Mouse (Mus musculus) liver, embryonic 11.5 days (tissue): ENCODE data around the gene Mpc1. TPM values are rescaled to one million over a fixed set of nuclear protein-coding genes. Genes with fewer than 3 reads are reported as not detected.
A peak's percentile ranks its signal among the peaks of the same experiment; 100 is the strongest.

ENCODE experiments used
- ATAC-seq: fragments of 200-750 bp; cut with Nextera tagmentation; replicated peaks from 2 replicates; pipeline ENCODE4 v1.8.0; 2017; ENCODE audit warnings: moderate number of reproducible peaks, mild to moderate bottlenecking, moderate TSS enrichment, moderate library complexity; ENCODE audit not compliant: low FRiP score
- DNase-seq: peaks from one replicate; pipeline ENCODE4 v3.0.0-alpha.2; 2017; ENCODE audit warnings: low spot score
- H3K27ac ChIP-seq: fragments of 300-500 bp; sonication (generic); 2 replicates; pipeline ENCODE4 v1.5.1; 2014; ENCODE audit warnings: mild to moderate bottlenecking, low read depth, low read length, control low read depth
- H3K27me3 ChIP-seq: fragments of 300-500 bp; sonication (generic); replicated peaks from 2 replicates; pipeline ENCODE4 v1.6.1; 2014; ENCODE audit warnings: low read length, mixed read lengths; ENCODE audit not compliant: control insufficient read depth, insufficient read depth
- H3K36me3 ChIP-seq: fragments of 300-500 bp; sonication (generic); 2 replicates; pipeline ENCODE4 v1.6.1; 2014; ENCODE audit warnings: mild to moderate bottlenecking, low read length, moderate library complexity, mixed read lengths; ENCODE audit not compliant: control insufficient read depth, insufficient read depth
- H3K4me1 ChIP-seq: fragments of 300-500 bp; sonication (generic); replicated peaks from 2 replicates; pipeline ENCODE4 v1.6.1; 2014; ENCODE audit warnings: low read length, mixed read lengths; ENCODE audit not compliant: control insufficient read depth, insufficient read depth
- H3K4me2 ChIP-seq: fragments of 300-500 bp; sonication (generic); 2 replicates; pipeline ENCODE4 v1.6.1; 2014; ENCODE audit warnings: mild to moderate bottlenecking, control low read depth, moderate library complexity
- H3K4me3 ChIP-seq: fragments of 300-500 bp; sonication (generic); 2 replicates; pipeline ENCODE4 v1.5.1; 2014; ENCODE audit warnings: low read depth, low read length, control low read depth
- H3K9ac ChIP-seq: fragments of 300-500 bp; sonication (generic); 2 replicates; pipeline ENCODE4 v1.6.1; 2014; ENCODE audit warnings: low read depth, low read length, control low read depth
- H3K9me3 ChIP-seq: fragments of 300-500 bp; sonication (generic); 2 replicates; pipeline ENCODE4 v1.6.1; 2016; ENCODE audit warnings: low read length, inconsistent platforms, mixed read lengths; ENCODE audit not compliant: control insufficient read depth
- WGBS: fragments of 180-500 bp; shearing (Covaris S2); extraction: QIAGEN DNeasy Blood & Tissue Kit; methylation state at CpG from one replicate; pipeline ENCODE4 v1.1.7; 2014; 5-methylcytosine and 5-hydroxymethylcytosine counted together
- polyA plus RNA-seq: library from polyadenylated mRNA; unstranded; fragments of >200 nt; fragmentation: Nextera tagmentation; extraction: Ambion mirVana; gene quantifications from 2 replicates; pipeline ENCODE4 v1.2.1, GENCODE M21; 2014

The Mpc1 gene
- polyA plus RNA-seq, 1 experiment from 2014 or later: 123 TPM

GRCm38 (mm10) chr17:8301515-8301914 is 18.8 kb downstream of the Mpc1 start:
- Histone ChIP-seq H3K4me2 (no peak overlapping the region), H3K4me3 (no peak overlapping the region), H3K27me3 (no peaks in the 10 kb centered on the region; the same call in 1 of the 2 replicates), H3K27ac (no peak overlapping the region), H3K9ac (no peak overlapping the region), H3K36me3 (no peaks in the 10 kb centered on the region), H3K9me3 (no peaks in the 10 kb centered on the region), H3K4me1 (no peaks in the 10 kb centered on the region)
- DNase-seq (no peak), ATAC-seq (no peak)
- 79% methylated on average over 4 of the region's 4 CpGs for WGBS

GRCm38 (mm10) chr17:8302772-8303438 is 20.2 kb downstream of the Mpc1 start:
- H3K27me3 ChIP-seq: no peaks in the 10 kb centered on the region
- H3K4me3 ChIP-seq: no peak overlapping the region
- H3K9ac ChIP-seq: no peak overlapping the region
- no peak overlapping the region for H3K4me2 ChIP-seq
- DNase-seq (no peak), ATAC-seq (no peak)
- no peaks in the 10 kb centered on the region for H3K9me3 ChIP-seq
- H3K27ac ChIP-seq: no peak overlapping the region
- H3K36me3 ChIP-seq: no peaks in the 10 kb centered on the region
- H3K4me1 ChIP-seq: no peaks in the 10 kb centered on the region
- 68% methylated on average over 7 of the region's 7 CpGs for WGBS

- 70% methylated on average over 5 of the region's 5 CpGs for WGBS
- Histone ChIP-seq H3K27me3 (no peaks in the 10 kb centered on the region), H3K4me1 (no peaks in the 10 kb centered on the region), H3K36me3 (no peaks in the 10 kb centered on the region), H3K27ac (no peak overlapping the region), H3K4me2 (no peak overlapping the region), H3K9ac (no peak overlapping the region), H3K9me3 (no peaks in the 10 kb centered on the region), H3K4me3 (no peak overlapping the region)
- ATAC-seq (no peak), DNase-seq (no peak)
These were observed 21.0 kb downstream of the Mpc1 start for GRCm38 (mm10) chr17:8303671-8304070.

GRCm38 (mm10) chr17:8305801-8306200 is 23.1 kb downstream of the Mpc1 start:
- DNase-seq (no peak), ATAC-seq (no peak)
- H3K27ac ChIP-seq: no peak overlapping the region
- no peak overlapping the region for H3K9ac ChIP-seq
- H3K9me3 ChIP-seq: no peaks in the 10 kb centered on the region
- H3K36me3 ChIP-seq: no peaks in the 10 kb centered on the region
- H3K27me3 ChIP-seq: no peaks in the 10 kb centered on the region
- no peaks in the 10 kb centered on the region for H3K4me1 ChIP-seq
- H3K4me2 ChIP-seq: no peak overlapping the region
- H3K4me3 ChIP-seq: no peak overlapping the region
- 48% methylated on average over 3 of the region's 3 CpGs for WGBS

- H3K9me3 ChIP-seq: no peaks in the 10 kb centered on the region
- H3K36me3 ChIP-seq: 0 out of 2 replicates have a peak, but pooled peaks cover 2% of the 10 kb centered on the region
- ATAC-seq: peak; percentile 97
- WGBS: under 1% methylated on average over 47 of the region's 54 CpGs
- H3K27ac ChIP-seq: peak within 1 kb of the TSS; percentile 44; the same call in 1 of the 2 replicates
- DNase-seq: peak; percentile 93
- peak within 1 kb of the TSS; percentile 78 for H3K4me3 ChIP-seq
- H3K4me2 ChIP-seq: peak within 1 kb of the TSS; percentile 73
- peaks cover 12% of the 10 kb centered on the region for H3K4me1 ChIP-seq
- no peaks in the 10 kb centered on the region for H3K27me3 ChIP-seq
- peak within 1 kb of the TSS; percentile 77 for H3K9ac ChIP-seq
These were observed 28.3 kb downstream of the Mpc1 start, which contains the start of gene Sft2d1 for GRCm38 (mm10) chr17:8310838-8311614. Sft2d1 (plus strand) TSS chr17:8311102.

- peak overlapping the region; percentile 77 for H3K9ac ChIP-seq
- peak overlapping the region; percentile 73 for H3K4me2 ChIP-seq
- peak overlapping the region; percentile 78 for H3K4me3 ChIP-seq
- no peaks in the 10 kb centered on the region for H3K27me3 ChIP-seq
- H3K27ac ChIP-seq: no peak overlapping the region
- no peaks in the 10 kb centered on the region for H3K9me3 ChIP-seq
- peaks cover 12% of the 10 kb centered on the region for H3K4me1 ChIP-seq
- H3K36me3 ChIP-seq: 0 out of 2 replicates have a peak, but pooled peaks cover 2% of the 10 kb centered on the region
- ATAC-seq (no peak), DNase-seq (no peak)
- 40% methylated on average over 3 of the region's 3 CpGs for WGBS
These were observed 29.0 kb downstream of the Mpc1 start for GRCm38 (mm10) chr17:8311751-8312150.

- no peaks in the 10 kb centered on the region for H3K9me3 ChIP-seq
- H3K27ac ChIP-seq: no peak overlapping the region
- H3K4me2 ChIP-seq: no peak overlapping the region
- no peaks in the 10 kb centered on the region for H3K27me3 ChIP-seq
- no peak overlapping the region for H3K9ac ChIP-seq
- H3K4me1 ChIP-seq: peaks cover 12% of the 10 kb centered on the region
- H3K4me3 ChIP-seq: no peak overlapping the region
- no peak for DNase-seq
- 87% methylated on average over 3 of the region's 3 CpGs for WGBS
- H3K36me3 ChIP-seq: 0 out of 2 replicates have a peak, but pooled peaks cover 2% of the 10 kb centered on the region
- no peak for ATAC-seq
These were observed 31.3 kb downstream of the Mpc1 start for GRCm38 (mm10) chr17:8313976-8314375.

GRCm38 (mm10) chr17:8316251-8316650 is 33.5 kb downstream of the Mpc1 start:
- no peak for ATAC-seq
- Histone ChIP-seq H3K27ac (no peak overlapping the region), H3K9me3 (no peaks in the 10 kb centered on the region), H3K36me3 (0 out of 2 replicates have a peak, but pooled peaks cover 2% of the 10 kb centered on the region), H3K4me3 (no peak overlapping the region), H3K4me1 (peaks cover 12% of the 10 kb centered on the region), H3K9ac (no peak overlapping the region), H3K27me3 (no peaks in the 10 kb centered on the region), H3K4me2 (no peak overlapping the region)
- no peak for DNase-seq
- 68% methylated on average over 1 of the region's 1 CpGs for WGBS
